Mouse (Mus musculus) adrenal gland, postnatal 25 days (tissue): ENCODE measurements around the gene Naaladl1. TPM values are rescaled to one million over a fixed set of nuclear protein-coding genes. Genes with fewer than 3 reads are reported as not detected.

ENCODE experiments used
- DNase-seq: peaks from one replicate; pipeline ENCODE4 v3.0.0; 2021; ENCODE audit warnings: mixed read lengths
- total RNA-seq: library from RNA; stranded (reverse); gene quantifications from 2 replicates; pipeline ENCODE4 v1.2.3, GENCODE M21; 2021

Gene Naaladl1
- total RNA-seq, 1 experiment from 2014 or later = 0.24 TPM

GRCm38 (mm10) chr19:6084478-6085248, 20.9 kb upstream of the Naaladl1 start, which contains the start of the genes Zfpl1 and Cdca5:
Gene Zfpl1 (minus strand): TSS chr19:6084956.
Gene Cdca5 (plus strand): TSS chr19:6084983.
- peak; percentile 94 for DNase-seq

GRCm38 (mm10) chr19:6085417-6085879, 20.1 kb upstream of the Naaladl1 start:
- peak; percentile 48 for DNase-seq

GRCm38 (mm10) chr19:6088841-6089240, 16.7 kb upstream of the Naaladl1 start:
- DNase-seq = no peak

- DNase-seq = no peak
These were observed 11.5 kb upstream of the Naaladl1 start, which contains the start of gene AC131692.1 for GRCm38 (mm10) chr19:6094119-6094518. Gene AC131692.1 (plus strand): TSS chr19:6094419.

GRCm38 (mm10) chr19:6097847-6098246, 7.7 kb upstream of the Naaladl1 start:
- no peak for DNase-seq

GRCm38 (mm10) chr19:6101186-6101585, 4.4 kb upstream of the Naaladl1 start:
- DNase-seq = no peak

GRCm38 (mm10) chr19:6102169-6102853, 3.3 kb upstream of the Naaladl1 start:
- DNase-seq = no peak

- DNase-seq = no peak
These were observed 1.1 kb upstream of the Naaladl1 start for GRCm38 (mm10) chr19:6104476-6104875.

GRCm38 (mm10) chr19:6113116-6113515, 7.5 kb downstream of the Naaladl1 start:
- DNase-seq = no peak

GRCm38 (mm10) chr19:6116113-6116850, 10.7 kb downstream of the Naaladl1 start:
- peak; percentile 38 for DNase-seq

- no peak for DNase-seq
These were observed 11.9 kb downstream of the Naaladl1 start for GRCm38 (mm10) chr19:6117346-6117985.

GRCm38 (mm10) chr19:6117986-6118676, 12.5 kb downstream of the Naaladl1 start, which contains the start of gene Sac3d1:
Gene Sac3d1 (minus strand): TSS chr19:6118650.
- peak; percentile 85 for DNase-seq

GRCm38 (mm10) chr19:6118677-6119185, 13.1 kb downstream of the Naaladl1 start:
- DNase-seq = no peak

- no peak for DNase-seq
These were observed 16.2 kb downstream of the Naaladl1 start for GRCm38 (mm10) chr19:6121761-6122160.

GRCm38 (mm10) chr19:6123330-6123729, 17.7 kb downstream of the Naaladl1 start:
- no peak for DNase-seq

GRCm38 (mm10) chr19:6124898-6125297, 19.3 kb downstream of the Naaladl1 start:
- no peak for DNase-seq

GRCm38 (mm10) chr19:6126289-6126688, 20.7 kb downstream of the Naaladl1 start:
- no peak for DNase-seq

- DNase-seq = no peak
These were observed 21.4 kb downstream of the Naaladl1 start for GRCm38 (mm10) chr19:6126789-6127580.

GRCm38 (mm10) chr19:6127760-6128341, 22.3 kb downstream of the Naaladl1 start, which contains the start of gene Snx15:
Gene Snx15 (minus strand): TSS chr19:6128304.
- DNase-seq = peak; percentile 93
